7 mouse cellular contexts compared by ENCODE assay signal in genomic region chr9:72491559-72492193, GRCm38 (mm10). TPM values are rescaled to one million over a fixed set of nuclear protein-coding genes. Genes with fewer than 3 reads are reported as not detected.
DNase-seq lines count a peak whose midpoint lies in the region; ATAC-seq lines count a peak whose summit lies in the region.

No protein-coding gene starts in this region.

- H3K9ac ChIP-seq in midbrain, embryonic 13.5 days (replicated peaks), result peak overlapping the region; percentile 81

- ATAC-seq in granulocyte monocyte progenitor cell, adult 5-6 weeks (replicated peaks; ENCODE audit: poor library complexity, severe bottlenecking), result peak; percentile 98
- peak; percentile 98 for ATAC-seq in midbrain, embryonic 13.5 days

- no peaks in the 10 kb centered on the region for H3K9me3 ChIP-seq in limb, embryonic 10.5 days (replicated peaks)
- H3K9me3 ChIP-seq in midbrain, embryonic 13.5 days, result no peaks in the 10 kb centered on the region

- H3K36me3 ChIP-seq in limb, embryonic 10.5 days, result peaks cover 23% of the 10 kb centered on the region
- peaks cover 7% of the 10 kb centered on the region for H3K36me3 ChIP-seq in midbrain, embryonic 13.5 days

- H3K4me3 ChIP-seq in limb, embryonic 10.5 days, result peak overlapping the region; percentile 85
- peak overlapping the region; percentile 76 for H3K4me3 ChIP-seq in midbrain, embryonic 13.5 days (replicated peaks)

- H3K4me2 ChIP-seq in midbrain, embryonic 13.5 days (replicated peaks), result peak overlapping the region; percentile 71

- DNase-seq in adrenal gland, adult 8-10 months, result peak; percentile 90
- peak; percentile 95 for DNase-seq in embryo, embryonic 9.5 days (ENCODE audit: extremely low spot score)
- DNase-seq in kidney, adult 11 months, result peak; percentile 91
- peak; percentile 97 for DNase-seq in limb, embryonic 10.5 days (ENCODE audit: low spot score)
- DNase-seq in spleen, adult 12 weeks (ENCODE audit: low spot score), result peak; percentile 88

- no peaks in the 10 kb centered on the region for H3K27me3 ChIP-seq in limb, embryonic 10.5 days (ENCODE audit: low read depth, poor library complexity, severe bottlenecking)
- H3K27me3 ChIP-seq in midbrain, embryonic 13.5 days, result no peaks in the 10 kb centered on the region

- WGBS in limb, embryonic 10.5 days, result under 1% methylated on average over 32 of the region's 32 CpGs
- under 1% methylated on average over 32 of the region's 32 CpGs for WGBS in midbrain, embryonic 13.5 days

- peak overlapping the region; percentile 92 for H3K27ac ChIP-seq in limb, embryonic 10.5 days
- peak overlapping the region; percentile 81 for H3K27ac ChIP-seq in midbrain, embryonic 13.5 days

- H3K4me1 ChIP-seq in limb, embryonic 10.5 days, result peaks cover 16% of the 10 kb centered on the region
- peaks cover 15% of the 10 kb centered on the region for H3K4me1 ChIP-seq in midbrain, embryonic 13.5 days (replicated peaks)

RNA-seq across cellular contexts. Expression of gene Tex9, which starts 0.3 kb away (rescaled TPM):
- 10 to 100 TPM in 2 of 4 experiments, 1 to 10 TPM in 2; 3.9 to 20.1 (median 11.7) TPM for total RNA-seq in adrenal gland, adult 8-10 months (2022)
- 14.3 and 18.2 TPM in 2 replicates for total RNA-seq in granulocyte monocyte progenitor cell, adult 5-6 weeks (2014; fragmentation: Nextera tagmentation)
- 25.5 and 25.7 TPM in 2 replicates for total RNA-seq in granulocyte monocyte progenitor cell, adult 5-6 weeks (2017)
- 47.0 and 55.4 TPM in 2 replicates for polyA plus RNA-seq in limb, embryonic 10.5 days (2016; fragmentation: Nextera tagmentation; extraction: Ambion mirVana)
- polyA plus RNA-seq in midbrain, embryonic 13.5 days (2015; fragmentation: Nextera tagmentation; extraction: Ambion mirVana), result 50.7 and 53.0 TPM in 2 replicates

RNA-seq across cellular contexts. Expression of gene Rfx7, which starts 40.4 kb away (rescaled TPM):
- 10 to 100 TPM; 20.0 to 28.9 (median 23.8) TPM for total RNA-seq in adrenal gland, adult 8-10 months (2022)
- 73.0 and 82.4 TPM in 2 replicates for total RNA-seq in granulocyte monocyte progenitor cell, adult 5-6 weeks (2014; fragmentation: Nextera tagmentation)
- 20.4 and 28.6 TPM in 2 replicates for total RNA-seq in granulocyte monocyte progenitor cell, adult 5-6 weeks (2017)
- 15.9 and 16.0 TPM in 2 replicates for polyA plus RNA-seq in limb, embryonic 10.5 days (2016; fragmentation: Nextera tagmentation; extraction: Ambion mirVana)
- 17.8 and 19.8 TPM in 2 replicates for polyA plus RNA-seq in midbrain, embryonic 13.5 days (2015; fragmentation: Nextera tagmentation; extraction: Ambion mirVana)

RNA-seq across cellular contexts. Expression of gene Mns1, which starts 53.9 kb away (rescaled TPM):
- 1 to 10 TPM; 1.3 to 2.1 (median 2.0) TPM for total RNA-seq in adrenal gland, adult 8-10 months (2022)
- total RNA-seq in granulocyte monocyte progenitor cell, adult 5-6 weeks (2014; fragmentation: Nextera tagmentation), result 22.2 and 32.6 TPM in 2 replicates
- 54.5 and 87.7 TPM in 2 replicates for total RNA-seq in granulocyte monocyte progenitor cell, adult 5-6 weeks (2017)
- 51.7 and 54.3 TPM in 2 replicates for polyA plus RNA-seq in limb, embryonic 10.5 days (2016; fragmentation: Nextera tagmentation; extraction: Ambion mirVana)
- polyA plus RNA-seq in midbrain, embryonic 13.5 days (2015; fragmentation: Nextera tagmentation; extraction: Ambion mirVana), result 16.1 and 19.9 TPM in 2 replicates

Comparison
In these comparisons a context has a peak if more than half of its experiments do, and no peak if none do; other contexts are left out.
1. Peak in every context shown above with its lines: DNase-seq, ATAC-seq, H3K4me3 ChIP-seq and H3K27ac ChIP-seq.
2. RNA of gene Mns1, which starts 53.9 kb away (total RNA-seq): 22.2 to 87.7 TPM in granulocyte monocyte progenitor cell, adult 5-6 weeks; 1.3 to 2.1 TPM in adrenal gland, adult 8-10 months; every median in the first group is over 4 times any median in the second.